Mouse (Mus musculus): ENCODE data around the gene Tenm4. TPM values are rescaled to one million over a fixed set of nuclear protein-coding genes. Genes with fewer than 3 reads are reported as not detected.

Tenm4 gene
- total and polyA plus RNA-seq, 3 experiments: 9.2 to 15.2 TPM; not detected in 1

DNA sequence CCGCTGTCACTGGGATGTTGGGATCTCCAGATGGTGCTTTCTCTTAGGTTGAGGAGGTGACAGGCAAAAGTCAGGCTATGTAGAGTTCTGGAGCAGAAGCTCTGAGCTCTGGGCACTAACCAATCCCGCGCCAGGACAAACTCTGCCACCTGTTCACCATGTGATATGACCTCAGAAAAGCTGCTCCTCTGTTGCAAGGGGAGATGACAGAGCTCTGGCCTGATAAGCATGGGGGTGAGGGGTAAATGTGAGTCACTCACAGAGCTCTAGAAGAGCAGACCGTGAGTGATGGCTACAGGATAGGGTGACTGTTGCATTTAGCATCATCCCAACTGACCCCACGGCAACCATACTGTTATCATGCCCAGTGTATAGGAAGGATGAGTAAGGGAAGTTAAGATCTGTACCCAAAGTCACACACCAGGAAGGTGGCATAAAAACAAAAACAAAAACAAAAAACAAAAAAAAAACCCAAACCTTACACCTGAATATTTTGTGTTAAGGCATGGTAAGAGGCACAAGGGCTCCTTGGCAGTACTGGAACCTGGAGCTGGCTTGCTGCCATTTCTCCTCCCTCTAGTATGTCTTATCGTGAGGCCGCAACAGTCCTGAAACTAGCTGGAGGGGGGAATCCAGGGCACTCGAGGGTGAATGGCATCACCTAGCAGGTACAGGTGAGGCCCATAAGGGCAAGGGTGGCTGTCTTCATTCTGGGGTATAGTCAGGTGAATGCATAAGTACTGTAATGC is 530.2 kb downstream of the Tenm4 start:
- no peaks in the 10 kb centered on the region; the same call in 1 of the 2 replicates for H3K79me2 ChIP-seq (ENCODE audit: control insufficient read depth, insufficient read depth, low read length, poor library complexity)
- H3K9ac ChIP-seq (ENCODE audit: control insufficient read depth, low read depth, low read length, poor library complexity, severe bottlenecking): peak overlapping the region; percentile 52
- peak; percentile 90 for DNase-seq (ENCODE audit: low read depth, low spot score)
- no peaks in the 10 kb centered on the region for H3K9me3 ChIP-seq (replicated peaks; ENCODE audit: insufficient read depth, low read length)
- H3K27me3 ChIP-seq (ENCODE audit: control insufficient read depth in 1 of 2, insufficient read depth in 2 of 2, low read length in 2 of 2): no peaks in the 10 kb centered on the region
- H3K4me3 ChIP-seq (ENCODE audit: control insufficient read depth in 1 of 2, insufficient read depth in 1 of 2, low read depth in 2 of 2, low read length in 2 of 2): peak overlapping the region in 1 of 2 experiments; percentile 19; a peak in 1 of 4 replicates
- H3K27ac ChIP-seq (ENCODE audit: control insufficient read depth, low read depth, low read length): peak overlapping the region; percentile 78
- H3K4me1 ChIP-seq (ENCODE audit: control insufficient read depth in 1 of 2, insufficient read depth in 2 of 2, low read length in 2 of 2): peaks cover 30 to 52% of the 10 kb centered on the region in 2 experiments
- H3K36me3 ChIP-seq (ENCODE audit: control insufficient read depth in 1 of 2, insufficient read depth in 2 of 2, low read length in 2 of 2): peaks cover 0 to 42% of the 10 kb centered on the region in 2 experiments; a peak in 2 of 4 replicates
- TF ChIP-seq ETS1 (IDR thresholded peaks at IDR 0.05; ENCODE audit: low read depth, low read length) (peak; percentile 97), GABPA (IDR thresholded peaks at IDR 0.05; ENCODE audit: low read depth, low read length) (0 out of 2 replicates have a peak, but pooled peaks have one; percentile 35), MAFK (IDR thresholded peaks at IDR 0.05; ENCODE audit: borderline replicate concordance, low read depth, low read length) (no peak), MAZ (IDR thresholded peaks at IDR 0.05; ENCODE audit: low read depth, low read length) (peak; percentile 88), HCFC1 (IDR thresholded peaks at IDR 0.05; ENCODE audit: low read depth, low read length) (peak; percentile 58), USF1 (IDR thresholded peaks at IDR 0.05; ENCODE audit: low read depth, low read length) (peak; percentile 72), SMC3 (IDR thresholded peaks at IDR 0.05; ENCODE audit: low read depth, low read length) (no peak), CHD1 (IDR thresholded peaks at IDR 0.05; ENCODE audit: low read depth, low read length) (peak; percentile 71; the same call in 1 of the 2 replicates), ZC3H11A (IDR thresholded peaks at IDR 0.05; ENCODE audit: low read depth, low read length) (no peak), NELFE (IDR thresholded peaks at IDR 0.05; ENCODE audit: low read depth, low read length) (peak; percentile 41; the same call in 1 of the 2 replicates), JUND (IDR thresholded peaks at IDR 0.05; ENCODE audit: low read depth, low read length) (peak; percentile 77; the same call in 1 of the 2 replicates), TCF12 (IDR thresholded peaks at IDR 0.05; ENCODE audit: low read depth, low read length) (peak; percentile 94), SIN3A (IDR thresholded peaks at IDR 0.05; ENCODE audit: low read length) (peak; percentile 81), MAX (IDR thresholded peaks at IDR 0.05; ENCODE audit: low read length) (peak; percentile 84; the same call in 1 of the 2 replicates), KAT2A (conservative IDR thresholded peaks at IDR 0.05; ENCODE audit: low read depth, low read length) (no peak), TBP (IDR thresholded peaks at IDR 0.05; ENCODE audit: low read depth, low read length) (0 out of 2 replicates have a peak, but pooled peaks have one; percentile 50), NRF1 (IDR thresholded peaks at IDR 0.05; ENCODE audit: insufficient read depth, low read depth, low read length, poor library complexity, severe bottlenecking) (no peak), MEF2A (IDR thresholded peaks at IDR 0.05; ENCODE audit: extremely low read depth, insufficient replicate concordance, low read depth, low read length, poor library complexity, severe bottlenecking) (no peak), RAD21 (IDR thresholded peaks at IDR 0.05; ENCODE audit: low read depth, low read length) (no peak), EP300 (IDR thresholded peaks at IDR 0.05; ENCODE audit: low read depth in 1 of 2, low read length in 2 of 2) (peak; percentile 92), ZKSCAN1 (IDR thresholded peaks at IDR 0.05; ENCODE audit: low read depth, low read length) (no peak), UBTF (IDR thresholded peaks at IDR 0.05; ENCODE audit: borderline replicate concordance, insufficient read depth, low read depth, low read length) (no peak), POLR2A (IDR thresholded peaks at IDR 0.05; ENCODE audit: control insufficient read depth in 1 of 2, insufficient read depth in 1 of 2, low read depth in 1 of 2, low read length in 2 of 2, poor library complexity in 1 of 2) (peak in 1 of 2 experiments; percentile 1; a peak in 2 of 4 replicates), GATA1 (IDR thresholded peaks at IDR 0.05; ENCODE audit: low read depth, low read length) (peak; percentile 93), CHD2 (IDR thresholded peaks at IDR 0.05; ENCODE audit: low read length) (peak; percentile 24; the same call in 1 of the 2 replicates), MXI1 (IDR thresholded peaks at IDR 0.05; ENCODE audit: low read depth, low read length) (peak; percentile 91), POLR2AphosphoS5 (IDR thresholded peaks at IDR 0.05; ENCODE audit: borderline replicate concordance, low read depth, low read length) (no peak), E2F4 (IDR thresholded peaks at IDR 0.05; ENCODE audit: borderline replicate concordance, low read depth, low read length) (0 out of 2 replicates have a peak, but pooled peaks have one; percentile 39), TAL1 (IDR thresholded peaks at IDR 0.05; ENCODE audit: low read length) (peak; percentile 74), RCOR1 (IDR thresholded peaks at IDR 0.05; ENCODE audit: low read depth, low read length) (peak; percentile 77; the same call in 1 of the 2 replicates), ZMIZ1 (IDR thresholded peaks at IDR 0.05; ENCODE audit: low read depth, low read length) (no peak), MYB (IDR thresholded peaks at IDR 0.05; ENCODE audit: low read depth, low read length) (peak; percentile 49; the same call in 1 of the 2 replicates), USF2 (IDR thresholded peaks at IDR 0.05; ENCODE audit: borderline replicate concordance in 1 of 2, insufficient read depth in 1 of 2, low read depth in 1 of 2, low read length in 2 of 2) (no peak), ZNF384 (IDR thresholded peaks at IDR 0.05; ENCODE audit: low read depth, low read length) (no peak)
